In genomic region chr8:111258010-111258630, GRCm38 (mm10) we compare ENCODE assay signal across 8 mouse cellular contexts. TPM values are rescaled to one million over a fixed set of nuclear protein-coding genes. Genes with fewer than 3 reads are reported as not detected.
DNase-seq lines count a peak whose midpoint lies in the region; ATAC-seq and TF ChIP-seq lines count a peak whose summit lies in the region.

No protein-coding gene starts in this region.

- no peak for TF ChIP-seq CTCF in hindbrain, postnatal 0 days (IDR thresholded peaks at IDR 0.05; ENCODE audit: low read depth)

- H3K4me3 ChIP-seq in lung, embryonic 15.5 days: peak overlapping the region; percentile 80
- H3K4me3 ChIP-seq in hindbrain, postnatal 0 days (ENCODE audit: low read length): peak overlapping the region; percentile 96
- peak overlapping the region; percentile 70 for H3K4me3 ChIP-seq in midbrain, embryonic 15.5 days

- DNase-seq in lung, postnatal 4 days: no peak
- peak; percentile 76 for DNase-seq in embryo, embryonic 11 days
- peak; percentile 65 for DNase-seq in hindbrain, postnatal 0 days (ENCODE audit: low spot score)
- no peak for DNase-seq in spleen, adult 12 weeks (ENCODE audit: low spot score)
- no peak for DNase-seq in MN1 (ENCODE audit: low spot score)
- no peak for DNase-seq in left cerebral cortex, postnatal 36 days (ENCODE audit: low spot score in 2 of 2)

- H3K4me1 ChIP-seq in lung, embryonic 15.5 days: peaks cover 12% of the 10 kb centered on the region
- no peaks in the 10 kb centered on the region for H3K4me1 ChIP-seq in hindbrain, postnatal 0 days (ENCODE audit: insufficient read depth, low read length)
- H3K4me1 ChIP-seq in midbrain, embryonic 15.5 days: peaks cover 20% of the 10 kb centered on the region

- H3K9ac ChIP-seq in lung, embryonic 15.5 days: peak overlapping the region; percentile 94
- H3K9ac ChIP-seq in hindbrain, postnatal 0 days (replicated peaks; ENCODE audit: low read length): peak overlapping the region; percentile 97
- H3K9ac ChIP-seq in midbrain, embryonic 15.5 days: peak overlapping the region; percentile 83

- under 1% methylated on average over 26 of the region's 26 CpGs for WGBS in lung, embryonic 15.5 days
- under 1% methylated on average over 26 of the region's 26 CpGs for WGBS in hindbrain, postnatal 0 days
- under 1% methylated on average over 25 of the region's 26 CpGs for WGBS in midbrain, embryonic 15.5 days

- peak; percentile 47; the same call in 1 of the 2 replicates for ATAC-seq in lung, embryonic 15.5 days (ENCODE audit: borderline replicate concordance, extremely low read depth, low FRiP score, low TSS enrichment)
- no peak for ATAC-seq in hindbrain, postnatal 0 days
- peak; percentile 70 for ATAC-seq in midbrain, embryonic 15.5 days (replicated peaks)

- no peaks in the 10 kb centered on the region for H3K27me3 ChIP-seq in lung, embryonic 15.5 days
- no peaks in the 10 kb centered on the region for H3K27me3 ChIP-seq in hindbrain, postnatal 0 days (ENCODE audit: insufficient read depth, low read length)
- no peaks in the 10 kb centered on the region for H3K27me3 ChIP-seq in midbrain, embryonic 15.5 days (replicated peaks)

- H3K9me3 ChIP-seq in lung, embryonic 15.5 days: no peaks in the 10 kb centered on the region
- no peaks in the 10 kb centered on the region for H3K9me3 ChIP-seq in hindbrain, postnatal 0 days (ENCODE audit: low read length)
- no peaks in the 10 kb centered on the region for H3K9me3 ChIP-seq in midbrain, embryonic 15.5 days

- intact Hi-C loops in left cerebral cortex, postnatal 36 days (cut with DNase I): loop anchor here (2.0 to 5.0 kb wide), 2 partner anchors 56 to 73 kb away; no protein-coding TSS in a partner anchor

- H3K27ac ChIP-seq in lung, embryonic 15.5 days: peak overlapping the region; percentile 99
- peak overlapping the region; percentile 99 for H3K27ac ChIP-seq in hindbrain, postnatal 0 days
- peak overlapping the region; percentile 98 for H3K27ac ChIP-seq in midbrain, embryonic 15.5 days

- peak overlapping the region; percentile 56 for H3K4me2 ChIP-seq in lung, embryonic 15.5 days
- H3K4me2 ChIP-seq in hindbrain, postnatal 0 days (ENCODE audit: low read depth, low read length): peak overlapping the region; percentile 67
- H3K4me2 ChIP-seq in midbrain, embryonic 15.5 days: peak overlapping the region; percentile 61

- H3K36me3 ChIP-seq in lung, embryonic 15.5 days: no peaks in the 10 kb centered on the region
- H3K36me3 ChIP-seq in hindbrain, postnatal 0 days (ENCODE audit: insufficient read depth, low read length): no peaks in the 10 kb centered on the region
- H3K36me3 ChIP-seq in midbrain, embryonic 15.5 days (replicated peaks): no peaks in the 10 kb centered on the region

RNA-seq across cellular contexts. Expression of gene Glg1, which starts 0.9 kb away (rescaled TPM):
- polyA plus RNA-seq in lung, embryonic 15.5 days (2015; fragmentation: Nextera tagmentation; extraction: Ambion mirVana): 65.1 and 72.5 TPM in 2 replicates
- 37.4 and 42.7 TPM in 2 replicates for total RNA-seq in hindbrain, postnatal 0 days (2014; rRNA removed)
- polyA plus RNA-seq in hindbrain, postnatal 0 days (2015; fragmentation: Nextera tagmentation; extraction: Ambion mirVana): 50.1 and 53.8 TPM in 2 replicates
- polyA plus RNA-seq in midbrain, embryonic 15.5 days (2015; fragmentation: Nextera tagmentation; extraction: Ambion mirVana): 65.6 and 66.9 TPM in 2 replicates
- total RNA-seq in left cerebral cortex, postnatal 36 days (2021): 100 to 1,000 TPM; 144 to 150 TPM

RNA-seq across cellular contexts. Expression of gene Rfwd3, which starts 41.9 kb away (rescaled TPM):
- 62.8 and 68.1 TPM in 2 replicates for polyA plus RNA-seq in lung, embryonic 15.5 days (2015; fragmentation: Nextera tagmentation; extraction: Ambion mirVana)
- 21.6 and 26.6 TPM in 2 replicates for total RNA-seq in hindbrain, postnatal 0 days (2014; rRNA removed)
- polyA plus RNA-seq in hindbrain, postnatal 0 days (2015; fragmentation: Nextera tagmentation; extraction: Ambion mirVana): 14.8 and 15.4 TPM in 2 replicates
- 23.5 and 24.5 TPM in 2 replicates for polyA plus RNA-seq in midbrain, embryonic 15.5 days (2015; fragmentation: Nextera tagmentation; extraction: Ambion mirVana)
- 10 to 100 TPM; 20.2 to 20.5 TPM for total RNA-seq in left cerebral cortex, postnatal 36 days (2021)

Comparison
In these comparisons a context has a peak if more than half of its experiments do, and no peak if none do; other contexts are left out.
1. DNase-seq: peak in embryo, embryonic 11 days (single experiment) and hindbrain, postnatal 0 days (single experiment); none in lung, postnatal 4 days (0 of 2), spleen, adult 12 weeks (single experiment), MN1 (single experiment) and left cerebral cortex, postnatal 36 days (0 of 2).
2. Peak in every context shown above with its lines, with median percentiles within 50 percentile points of each other: H3K27ac ChIP-seq, H3K4me2 ChIP-seq, H3K4me3 ChIP-seq and H3K9ac ChIP-seq.